Mouse (Mus musculus) kidney, adult 2 months (tissue): ENCODE data around the gene Cep164.

Experiments used
- CTCF ChIP-seq: fragments of 200-500 bp; conservative IDR thresholded peaks from 2 replicates; pipeline ENCODE4 v1.5.1; 2011; ENCODE audit warnings: low read depth, mild to moderate bottlenecking, control low read depth, low read length, moderate library complexity, mixed read lengths; ENCODE audit not compliant: insufficient read depth, insufficient read length
- POLR2A ChIP-seq: fragments of 200-500 bp; IDR thresholded peaks from one replicate; pipeline ENCODE4 v1.6.1; 2011; ENCODE audit warnings: low read depth, low read length, control low read depth

GRCm38 (mm10) chr9:45845541-45845940 lies 17.1 kb upstream of the Cep164 start:
- TF ChIP-seq POLR2A (no peak), CTCF (no peak)
